8 mouse cellular contexts compared by ENCODE assay signal in genomic region chr4:124277456-124278181, GRCm38 (mm10).
DNase-seq lines count a peak whose midpoint lies in the region; ATAC-seq and TF ChIP-seq lines count a peak whose summit lies in the region.

No protein-coding gene starts in this region.

- no peaks in the 10 kb centered on the region for H3K9me3 ChIP-seq in kidney, postnatal 0 days (replicated peaks; ENCODE audit: low read length)
- H3K9me3 ChIP-seq in embryonic facial prominence, embryonic 10.5 days = no peaks in the 10 kb centered on the region
- H3K9me3 ChIP-seq in hindbrain, embryonic 10.5 days = no peaks in the 10 kb centered on the region

- TF ChIP-seq CTCF in kidney, postnatal 0 days (IDR thresholded peaks at IDR 0.05; ENCODE audit: low read depth) = no peak

- H3K27ac ChIP-seq in kidney, postnatal 0 days = no peak overlapping the region
- H3K27ac ChIP-seq in embryonic facial prominence, embryonic 10.5 days (replicated peaks) = peak overlapping the region; percentile 91
- peak overlapping the region; percentile 95 for H3K27ac ChIP-seq in hindbrain, embryonic 10.5 days

- H3K4me2 ChIP-seq in kidney, postnatal 0 days (ENCODE audit: low read length) = peak overlapping the region; percentile 81

- DNase-seq in kidney, postnatal 0 days (ENCODE audit: low spot score) = peak; percentile 30
- DNase-seq in kidney, postnatal 14 days = no peak
- peak; percentile 72 for DNase-seq in embryonic facial prominence, embryonic 10.5 days (ENCODE audit: low spot score)
- DNase-seq in hindbrain, embryonic 10.5 days (ENCODE audit: low spot score) = peak; percentile 69
- peak; percentile 22 for DNase-seq in lung, postnatal 36 days
- DNase-seq in urinary bladder, postnatal 14 days (ENCODE audit: low spot score) = no peak
- DNase-seq in ovary, postnatal 36 days (ENCODE audit: low spot score) = no peak
- DNase-seq in left cerebral cortex, adult 11 months (ENCODE audit: low spot score) = no peak

- peaks cover 15% of the 10 kb centered on the region for H3K27me3 ChIP-seq in kidney, postnatal 0 days (ENCODE audit: insufficient read depth, low read length)
- H3K27me3 ChIP-seq in embryonic facial prominence, embryonic 10.5 days (replicated peaks; ENCODE audit: low read depth, poor library complexity, severe bottlenecking) = peaks cover 69% of the 10 kb centered on the region
- H3K27me3 ChIP-seq in hindbrain, embryonic 10.5 days (ENCODE audit: insufficient read depth, poor library complexity, severe bottlenecking) = peaks cover 63% of the 10 kb centered on the region

- H3K9ac ChIP-seq in kidney, postnatal 0 days (ENCODE audit: low read depth, low read length) = peak overlapping the region; percentile 40; the same call in 1 of the 2 replicates

- under 1% methylated on average over 43 of the region's 43 CpGs for WGBS in kidney, postnatal 0 days
- under 1% methylated on average over 43 of the region's 43 CpGs for WGBS in embryonic facial prominence, embryonic 10.5 days
- WGBS in hindbrain, embryonic 10.5 days = under 1% methylated on average over 43 of the region's 43 CpGs

- peaks cover 10% of the 10 kb centered on the region for H3K4me1 ChIP-seq in kidney, postnatal 0 days (replicated peaks; ENCODE audit: insufficient read depth, low read length)
- H3K4me1 ChIP-seq in embryonic facial prominence, embryonic 10.5 days = peaks cover 28% of the 10 kb centered on the region
- H3K4me1 ChIP-seq in hindbrain, embryonic 10.5 days (replicated peaks) = peaks cover 37% of the 10 kb centered on the region

- peak overlapping the region; percentile 33 for H3K4me3 ChIP-seq in kidney, postnatal 0 days (replicated peaks; ENCODE audit: low read depth, low read length)
- H3K4me3 ChIP-seq in embryonic facial prominence, embryonic 10.5 days = peak overlapping the region; percentile 64
- H3K4me3 ChIP-seq in hindbrain, embryonic 10.5 days = peak overlapping the region; percentile 59

- ATAC-seq in kidney, postnatal 0 days (replicated peaks; ENCODE audit: low FRiP score, low read depth) = no peak

- H3K36me3 ChIP-seq in kidney, postnatal 0 days (ENCODE audit: insufficient read depth, low read length) = no peaks in the 10 kb centered on the region
- no peaks in the 10 kb centered on the region for H3K36me3 ChIP-seq in embryonic facial prominence, embryonic 10.5 days (replicated peaks)
- H3K36me3 ChIP-seq in hindbrain, embryonic 10.5 days = no peaks in the 10 kb centered on the region

Comparison
In these comparisons a context has a peak if more than half of its experiments do, and no peak if none do; other contexts are left out.
1. DNase-seq: peak in kidney, postnatal 0 days (single experiment), embryonic facial prominence, embryonic 10.5 days (single experiment), hindbrain, embryonic 10.5 days (single experiment) and lung, postnatal 36 days (single experiment); none in kidney, postnatal 14 days (single experiment), urinary bladder, postnatal 14 days (single experiment), ovary, postnatal 36 days (single experiment) and left cerebral cortex, adult 11 months (single experiment).
2. Peak in every context shown above with its lines, with median percentiles within 50 percentile points of each other: H3K4me3 ChIP-seq.